Mouse (Mus musculus) telencephalon, adult 2 months (tissue): ENCODE measurements around the gene Stip1.
A peak's percentile ranks its signal among the peaks of the same experiment; 100 is the strongest.

Experiments used
- DNase-seq: peaks from one replicate; pipeline ENCODE4 v3.0.0-alpha.2; 2011; ENCODE audit warnings: low read depth, low spot score

The Stip1 gene

DNA sequence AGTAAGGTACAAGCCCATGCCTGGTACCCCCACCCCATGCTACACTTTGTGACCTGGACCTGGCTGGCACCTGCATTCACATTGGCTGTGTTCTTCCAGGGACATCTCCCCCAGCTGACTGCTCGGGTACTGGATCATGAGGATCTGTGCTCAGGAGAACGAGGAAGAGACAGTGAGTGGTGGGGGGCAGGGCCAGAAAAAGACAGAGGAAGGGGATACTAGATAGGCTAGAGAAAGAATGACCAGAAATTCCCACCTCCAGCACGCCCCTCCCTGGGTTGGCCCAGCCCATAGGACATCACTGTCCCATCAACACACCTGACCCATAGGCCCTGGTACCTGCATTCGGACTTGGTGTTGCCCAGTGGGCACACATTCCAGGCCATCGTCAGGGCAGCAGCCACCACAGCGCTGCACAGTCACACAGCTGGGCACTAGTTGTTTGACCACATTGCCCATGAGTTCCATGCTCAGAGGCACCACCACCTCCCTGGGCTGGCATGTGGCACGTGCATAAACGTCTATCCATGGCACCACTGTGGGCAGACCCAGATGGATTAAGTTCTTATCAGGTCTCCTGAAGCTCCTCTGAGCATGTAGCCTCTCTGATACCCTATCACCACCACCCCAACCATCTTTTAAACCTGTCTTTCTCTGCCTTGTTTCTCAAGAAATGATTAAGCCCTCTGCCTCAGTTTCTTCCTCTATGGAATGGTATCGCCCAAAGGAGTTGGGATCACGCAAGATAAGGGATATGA is 53.6 kb downstream of the Stip1 start:
- DNase-seq = no peak

DNA sequence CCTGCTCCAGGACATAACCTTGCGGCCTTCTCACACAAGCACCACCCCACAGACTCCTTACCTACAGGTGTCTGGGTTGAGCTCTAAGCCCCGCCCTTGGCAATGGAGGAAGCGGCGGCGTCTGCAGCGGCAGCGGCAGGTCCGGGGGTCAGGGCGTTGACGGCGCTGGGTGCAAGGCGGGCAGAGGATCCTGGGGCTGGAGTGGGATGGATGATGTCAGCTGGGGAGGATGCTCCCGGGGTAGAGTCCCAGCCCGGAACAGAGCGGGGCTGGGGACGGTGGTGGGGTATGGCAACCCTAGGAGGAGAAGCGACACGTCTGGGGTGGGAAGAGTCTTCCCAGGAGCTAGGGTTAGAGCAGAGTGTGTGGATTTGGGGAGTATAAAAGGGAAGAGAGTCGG is 54.5 kb downstream of the Stip1 start:
- DNase-seq = no peak

DNA sequence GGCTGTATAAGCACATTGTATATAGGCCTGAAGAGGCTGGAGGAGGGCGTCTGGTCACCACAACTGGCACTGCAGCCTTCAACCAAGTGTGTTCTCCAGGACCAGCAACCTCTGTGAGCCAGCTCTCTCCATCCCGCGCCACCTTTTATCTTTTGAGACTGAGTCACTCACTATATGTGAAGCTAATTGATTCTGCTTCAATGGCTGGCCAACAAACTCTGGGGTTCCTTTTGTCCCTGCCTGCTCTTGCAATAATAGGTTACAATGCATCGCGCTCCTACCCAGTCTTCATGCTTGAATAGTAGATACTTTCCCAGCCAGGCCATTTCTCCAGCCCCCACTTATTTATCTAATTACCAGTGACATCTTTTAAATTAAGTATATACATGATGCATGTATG is 56.1 kb downstream of the Stip1 start:
- no peak for DNase-seq

DNA sequence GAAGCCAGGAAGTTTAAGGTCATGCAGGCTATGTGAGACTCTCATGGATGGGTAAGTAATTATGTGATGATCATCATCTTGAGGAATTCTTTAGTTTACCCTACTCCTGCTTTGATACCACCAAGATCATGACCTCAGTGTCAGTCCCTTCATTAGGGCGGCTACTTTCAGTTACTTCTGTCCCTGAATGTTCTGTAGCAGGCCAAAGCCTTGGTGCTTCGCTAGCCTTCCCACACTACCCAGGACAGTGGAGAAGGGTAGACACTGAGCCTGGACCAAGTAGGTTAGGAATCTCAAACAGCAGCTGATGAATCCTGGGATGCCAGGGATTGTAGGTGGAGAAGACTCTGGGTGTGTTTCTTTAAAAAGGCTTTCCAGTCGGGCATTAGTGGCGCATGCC is 58.3 kb downstream of the Stip1 start:
- no peak for DNase-seq

DNA sequence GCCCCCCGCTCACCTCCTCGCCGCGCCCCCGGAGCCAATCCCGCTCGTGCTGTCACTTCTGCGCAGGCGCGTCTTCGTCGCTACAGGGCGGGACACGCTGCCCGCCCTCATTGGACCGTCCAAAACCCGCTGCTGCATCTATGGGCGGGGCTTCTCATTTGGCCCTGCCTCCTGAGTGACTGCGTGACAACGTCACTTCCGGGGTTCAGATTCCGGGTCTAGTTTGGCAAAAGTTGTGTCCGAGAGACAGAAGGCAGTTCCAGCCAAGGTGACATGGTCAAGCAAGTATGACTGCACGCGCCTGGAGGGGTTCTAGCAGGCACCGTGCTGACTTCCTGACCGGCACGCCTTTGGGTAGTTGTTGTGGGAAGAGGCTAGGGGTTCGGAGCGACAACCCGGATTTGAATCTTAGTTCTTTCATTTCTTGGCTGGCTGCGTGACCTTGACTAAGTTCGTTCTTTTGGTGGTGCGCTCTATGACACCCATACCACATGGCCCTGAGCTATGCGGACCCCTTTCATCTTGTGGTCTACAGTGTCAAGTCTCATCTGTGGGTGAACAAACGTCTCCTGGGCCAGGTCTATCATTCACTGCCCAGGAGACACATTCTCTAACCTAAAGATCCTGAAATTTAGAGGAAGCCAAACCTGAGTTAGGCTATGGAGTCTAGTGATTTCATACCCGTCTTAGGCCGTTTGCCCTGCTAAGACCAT is 59.2 kb downstream of the Stip1 start, which contains the start of gene Fkbp2:
Gene Fkbp2 (minus strand): TSS at position 121 of the 713 bp plus-strand sequence.
- DNase-seq = peak; percentile 97

DNA sequence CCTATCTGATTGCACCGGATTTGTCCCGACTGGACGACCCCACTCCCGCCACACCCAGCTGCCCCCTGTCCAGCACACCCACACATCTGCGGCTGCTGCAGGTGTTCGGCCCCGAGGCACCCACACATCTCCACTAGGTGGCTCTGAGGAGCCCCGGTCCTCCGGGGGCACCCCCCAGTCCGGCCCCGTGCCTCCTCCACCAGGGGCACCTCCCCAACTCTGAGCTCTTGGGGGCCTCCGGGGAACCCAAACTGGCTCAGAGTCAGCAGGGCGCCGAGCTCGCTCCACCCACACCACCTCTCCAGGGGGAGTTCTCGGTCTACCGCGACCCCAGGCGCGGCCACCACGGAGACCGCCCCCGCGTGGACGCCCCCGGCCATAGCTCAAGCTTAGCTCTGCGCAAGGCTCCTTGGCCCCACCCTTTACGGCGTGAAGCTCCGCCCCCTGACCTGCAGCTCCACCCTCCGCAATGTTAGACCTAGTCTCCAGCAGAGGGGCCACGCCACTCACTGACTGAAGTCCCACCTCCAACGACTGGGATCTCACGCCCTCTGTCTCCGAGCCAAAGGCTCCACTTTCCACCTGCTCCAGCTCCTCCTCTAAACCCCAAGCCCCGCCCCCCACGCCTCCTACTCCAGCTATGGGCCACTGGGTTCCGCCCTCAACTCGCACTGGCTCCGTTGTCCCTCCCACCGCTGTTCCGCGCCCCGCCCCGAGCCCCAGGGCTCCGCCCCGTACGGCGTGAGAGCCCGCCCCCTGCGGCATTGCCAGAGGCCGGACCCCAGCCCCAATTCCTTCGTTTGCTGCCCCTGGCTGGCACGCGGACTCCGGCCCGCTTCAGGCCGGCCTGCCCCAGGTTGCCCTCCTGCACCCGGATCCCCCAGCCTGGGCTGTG is 60.0 kb downstream of the Stip1 start:
- DNase-seq = peak; percentile 100

DNA sequence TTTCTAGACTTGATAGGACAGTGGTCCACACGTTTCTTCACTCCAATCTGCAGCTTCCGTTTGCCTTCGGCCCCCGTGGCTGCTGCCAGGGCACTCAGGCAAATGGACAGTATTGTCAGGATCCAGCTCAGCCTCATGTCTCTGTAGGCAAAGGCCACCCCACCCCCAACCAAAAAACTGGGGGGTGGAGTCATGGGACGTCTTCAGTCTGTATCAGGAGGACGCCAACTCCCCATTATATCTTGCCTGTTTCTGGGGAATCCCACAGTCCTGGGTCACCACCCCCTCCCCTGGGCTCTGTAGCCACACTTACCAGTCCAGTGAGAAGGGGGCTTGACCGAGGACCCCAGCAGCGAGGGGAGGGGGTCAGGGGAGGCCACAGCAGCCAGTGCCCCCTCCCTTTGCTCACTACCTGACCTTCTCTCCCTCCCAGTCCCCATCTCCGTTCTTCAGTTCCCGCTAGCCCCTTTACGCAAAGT is 60.7 kb downstream of the Stip1 start:
- no peak for DNase-seq

DNA sequence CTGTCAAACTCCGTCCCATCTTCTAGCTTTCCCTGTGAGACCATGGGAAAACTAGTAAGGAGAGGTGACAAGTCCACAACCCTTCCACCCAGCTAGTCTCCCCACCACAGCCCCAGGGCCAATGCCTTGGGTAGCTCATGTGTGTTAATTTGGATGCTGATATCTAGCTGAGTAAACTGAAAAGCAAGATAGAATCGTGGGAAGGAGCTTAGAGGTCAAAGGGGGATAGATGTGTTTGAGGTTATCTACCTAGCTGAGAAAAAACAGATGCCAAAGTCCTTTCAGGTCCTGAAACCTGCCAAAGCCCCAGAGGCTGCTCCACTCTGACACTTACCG is 61.2 kb downstream of the Stip1 start:
- DNase-seq = no peak

DNA sequence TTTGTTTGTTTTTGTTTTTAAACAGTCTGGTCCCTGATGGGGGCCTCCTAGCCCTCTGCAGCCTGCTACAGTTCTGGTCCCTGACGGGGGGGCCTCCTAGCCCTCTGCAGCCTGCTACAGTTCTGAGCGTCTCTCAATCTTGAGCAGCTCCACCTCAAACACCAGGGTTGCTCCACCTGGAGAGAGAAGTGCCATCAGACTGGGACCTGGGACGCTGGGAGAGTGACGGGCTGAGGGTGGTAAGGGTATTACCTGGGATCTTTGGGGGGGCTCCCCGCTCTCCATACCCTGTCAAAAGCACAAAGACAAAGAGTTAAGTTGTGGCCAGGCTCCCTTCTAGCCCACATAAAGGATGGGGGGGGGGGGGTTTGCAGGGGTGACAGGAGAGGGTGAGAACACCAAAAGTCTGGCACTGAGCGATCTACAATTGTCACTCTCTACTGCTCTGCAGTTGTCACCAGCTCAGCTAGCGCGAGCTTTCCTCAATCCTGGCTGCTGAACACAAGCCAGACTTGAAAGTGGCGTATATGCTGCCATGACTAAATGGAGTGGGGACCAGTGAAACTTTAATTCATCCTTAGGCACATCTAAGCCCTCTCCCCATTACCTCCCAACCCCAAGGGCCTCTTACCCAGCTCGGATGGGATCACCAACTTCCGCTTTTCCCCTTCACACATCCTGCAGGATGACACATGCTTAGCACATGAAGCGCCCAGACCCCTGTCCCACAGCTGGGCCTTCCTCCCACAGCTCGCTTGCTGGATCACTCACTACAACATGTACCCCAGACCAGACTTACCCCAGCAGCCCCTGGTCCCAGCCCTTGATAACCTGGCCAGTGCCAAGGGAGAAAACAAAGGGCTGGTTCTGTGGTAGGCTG is 61.8 kb downstream of the Stip1 start:
- DNase-seq = no peak

DNA sequence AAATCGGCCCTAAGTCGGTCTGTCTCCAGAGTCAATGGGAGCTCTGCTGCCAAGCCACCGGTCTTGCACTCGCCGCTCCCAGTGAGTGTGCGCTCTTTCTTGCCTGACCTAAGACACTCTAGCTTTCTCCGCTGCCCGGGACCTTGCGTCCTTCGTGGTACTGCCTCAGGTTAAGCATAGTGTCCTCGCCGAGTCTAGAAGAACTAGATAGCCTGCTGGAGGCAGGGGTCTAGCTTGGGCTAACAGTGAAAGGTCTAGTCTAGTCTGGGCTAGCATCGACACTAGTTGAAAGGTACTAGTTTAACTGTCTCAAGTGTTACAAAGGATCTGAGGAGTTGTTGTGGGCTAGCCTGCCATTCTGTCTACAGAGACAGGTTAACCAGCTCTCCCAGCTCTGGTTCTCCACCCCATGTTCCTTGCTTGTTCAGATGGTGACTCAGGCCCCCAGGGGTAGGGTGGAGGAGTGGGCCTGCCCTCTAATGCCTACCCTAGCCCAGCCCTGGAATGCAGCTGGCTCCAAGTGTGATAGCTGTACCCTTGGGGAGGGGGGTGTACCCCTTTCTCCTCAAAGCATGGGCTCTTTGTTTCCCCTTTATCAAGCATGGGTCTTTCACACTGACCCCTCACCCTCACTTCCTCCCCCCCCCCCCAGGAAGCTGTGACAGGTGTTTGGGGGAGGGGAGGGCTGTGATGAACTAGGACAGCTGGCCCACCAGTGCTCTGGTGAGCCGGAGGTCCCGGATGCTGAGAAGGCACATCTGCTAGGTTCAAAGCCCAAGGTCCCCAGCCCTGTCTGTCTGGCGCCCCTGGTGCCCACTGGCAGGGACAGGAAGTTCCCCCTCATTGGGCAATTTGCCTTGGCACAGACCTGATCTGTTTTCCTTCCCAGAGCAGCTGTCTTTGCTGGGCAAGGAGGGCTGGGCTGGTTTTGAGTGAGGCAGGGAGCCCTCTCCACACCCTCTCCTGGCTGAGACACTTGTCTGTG is 63.9 kb downstream of the Stip1 start, which contains the start of gene Plcb3:
Gene Plcb3 (minus strand): TSS at position 934 of the 985 bp plus-strand sequence.
- no peak for DNase-seq

DNA sequence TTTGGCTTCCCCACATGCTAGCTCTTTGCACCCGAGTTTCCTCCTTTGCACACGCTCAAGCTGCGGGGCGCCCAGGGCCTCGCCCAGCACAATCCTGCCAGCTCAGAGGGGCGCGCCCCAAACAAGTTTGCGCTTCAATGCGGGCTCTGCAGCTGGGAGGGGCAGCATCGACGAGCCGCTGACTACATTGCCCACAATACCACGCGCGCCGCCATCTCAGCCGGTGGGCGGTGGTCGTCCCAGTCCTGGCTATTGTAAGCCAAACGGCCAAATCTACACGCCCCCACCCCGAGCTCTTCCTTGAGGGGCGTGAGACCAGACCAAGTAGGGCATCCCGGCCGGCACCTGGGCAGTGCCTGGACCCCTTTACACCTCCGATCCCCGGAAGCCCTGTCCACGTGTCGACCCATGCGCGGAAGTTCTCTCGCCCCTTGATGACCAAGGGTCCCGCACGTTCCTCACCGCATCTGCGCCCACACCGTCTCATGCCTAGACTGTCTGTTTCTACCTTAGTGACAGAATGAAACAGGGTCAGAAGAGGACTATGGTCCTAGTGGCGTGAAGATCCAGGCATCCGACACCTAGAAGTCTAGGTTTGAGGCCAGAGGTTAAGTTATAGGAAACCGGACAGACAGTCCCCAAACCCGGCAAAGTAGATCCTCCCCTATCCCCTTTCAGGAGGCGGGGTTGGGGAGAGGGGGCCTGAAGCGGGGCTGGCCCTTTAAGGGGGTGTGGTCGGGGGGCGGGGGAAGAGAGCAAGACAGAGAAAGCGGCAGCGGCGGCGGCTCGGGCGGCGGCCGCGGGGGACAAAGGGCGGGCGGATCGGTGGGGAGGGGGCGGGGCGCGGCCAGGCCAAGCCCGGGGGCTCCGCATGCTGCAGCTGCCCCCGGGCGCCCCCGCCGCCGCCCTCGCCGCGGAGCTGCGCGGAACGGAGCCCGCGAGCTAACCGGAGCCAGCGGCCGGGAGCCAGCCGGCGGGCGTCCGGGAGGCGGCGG is 65.3 kb downstream of the Stip1 start, which contains the start of gene Ppp1r14b:
Gene Ppp1r14b (plus strand): TSS at position 758 of the 995 bp plus-strand sequence.
- no peak for DNase-seq

DNA sequence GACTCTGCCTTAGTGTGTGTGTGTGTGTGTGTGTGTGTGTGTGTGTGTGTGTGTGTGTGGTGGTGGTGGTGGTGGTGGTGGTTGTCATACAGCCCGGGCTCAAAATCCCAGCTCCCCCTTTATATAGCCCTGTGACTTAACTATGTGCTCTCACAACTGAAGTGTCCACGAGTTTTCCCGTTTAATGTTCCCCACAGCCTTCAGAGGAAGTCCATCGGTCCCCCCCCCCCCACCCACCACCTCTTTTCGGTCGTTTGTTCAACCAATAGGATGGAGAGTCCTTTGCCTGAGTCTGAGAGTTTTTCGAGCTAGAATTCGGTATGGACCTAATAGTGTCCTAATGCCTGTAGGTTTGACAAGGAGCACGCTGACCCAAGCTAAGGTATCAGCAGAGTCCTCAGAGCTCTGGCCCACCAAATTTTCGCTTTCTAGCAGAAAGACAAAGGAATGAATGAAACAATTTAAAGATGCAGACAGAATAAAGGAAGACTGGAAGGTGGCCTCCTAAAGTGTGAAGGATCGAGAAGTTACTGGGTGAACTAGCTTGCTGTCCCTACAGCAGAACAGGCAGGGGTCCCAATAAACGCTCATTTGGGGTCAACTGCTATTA is 66.1 kb downstream of the Stip1 start:
- DNase-seq = no peak

DNA sequence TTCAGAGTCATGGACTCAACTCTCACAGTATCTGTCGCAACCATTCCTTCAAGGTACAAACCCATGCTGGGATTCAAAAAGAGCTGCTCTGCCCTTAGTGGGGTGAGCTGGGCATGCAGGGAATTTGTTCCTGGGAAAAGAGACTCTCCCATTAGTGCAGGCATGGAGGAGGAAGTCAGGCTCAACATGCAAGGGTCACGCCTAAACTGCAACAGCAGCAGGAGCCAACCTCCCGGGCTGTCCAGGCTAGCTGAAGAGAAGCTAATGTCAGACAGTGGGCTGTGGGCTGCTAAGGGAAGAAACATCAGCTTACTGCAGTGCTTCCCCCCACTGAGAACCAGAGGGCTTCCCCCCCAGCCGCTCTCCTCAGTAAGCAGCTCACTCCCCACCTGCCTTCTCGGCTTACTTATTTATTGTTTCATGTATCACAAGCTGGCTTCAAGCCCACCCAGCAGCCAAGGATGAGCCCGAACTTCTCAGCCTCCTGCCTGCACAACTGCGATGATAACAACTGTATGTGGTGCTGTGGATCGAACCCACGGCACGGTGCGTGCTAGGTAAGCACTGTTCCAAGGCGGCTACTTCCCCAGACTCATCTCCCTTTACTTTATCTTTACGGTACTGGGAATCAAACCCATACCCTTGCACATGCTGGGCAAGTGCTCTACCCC is 67.4 kb downstream of the Stip1 start:
- no peak for DNase-seq

DNA sequence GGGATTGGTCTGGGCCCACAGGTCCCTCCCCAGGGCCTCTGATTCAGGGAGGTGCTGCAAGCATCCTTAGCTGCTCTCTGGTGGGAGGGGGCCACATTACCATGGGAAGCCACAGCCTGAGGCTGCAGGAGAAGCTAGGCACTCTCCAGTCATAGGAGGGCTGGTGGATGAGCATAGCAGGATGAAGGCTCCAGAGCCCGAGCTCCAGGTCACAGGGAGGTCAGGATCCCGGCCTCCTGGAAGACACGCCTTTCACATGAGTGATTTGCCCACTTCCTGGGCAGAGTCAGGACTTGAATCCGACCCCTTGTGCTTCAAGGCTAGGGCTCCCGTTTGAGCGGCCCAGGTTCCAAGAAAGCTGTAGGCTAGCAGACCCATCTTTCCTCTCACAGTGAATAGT is 68.1 kb downstream of the Stip1 start:
- no peak for DNase-seq
